Mouse (Mus musculus) cortical plate, adult 2 months (tissue): Measurements from ENCODE around the gene Mlip. TPM values are rescaled to one million over a fixed set of nuclear protein-coding genes. Genes with fewer than 3 reads are reported as not detected.
A peak's percentile ranks its signal among the peaks of the same experiment; 100 is the strongest.
"Not testable (repeated sequence)": the region's sequence is repeated elsewhere in the genome, so short reads cannot be mapped to it uniquely, and the experiment has no call there.

ENCODE experiments used
- H3K27ac ChIP-seq: fragments of 200-500 bp; 2 replicates; pipeline ENCODE4 v1.5.1; 2012; ENCODE audit warnings: low read length, control low read depth, inconsistent platforms; ENCODE audit not compliant: insufficient read depth
- H3K4me1 ChIP-seq: fragments of 200-500 bp; 2 replicates; pipeline ENCODE4 v1.6.1; 2011; ENCODE audit warnings: low read length; ENCODE audit not compliant: control insufficient read depth, insufficient read depth
- H3K4me3 ChIP-seq: fragments of 200-500 bp; 2 replicates; pipeline ENCODE4 v1.5.1; 2011; ENCODE audit warnings: mild to moderate bottlenecking, low read length, control low read depth; ENCODE audit not compliant: insufficient read depth
- CTCF ChIP-seq: fragments of 200-500 bp; IDR thresholded peaks from 2 replicates; pipeline ENCODE4 v1.5.1; 2011; ENCODE audit warnings: mild to moderate bottlenecking, control low read depth, low read length; ENCODE audit not compliant: insufficient read depth; ENCODE audit errors: extremely low read depth
- POLR2A ChIP-seq: fragments of 200-500 bp; IDR thresholded peaks from 2 replicates; pipeline ENCODE4 v1.6.1; 2011; ENCODE audit warnings: mild to moderate bottlenecking, low read length, control low read depth; ENCODE audit not compliant: insufficient read depth; ENCODE audit errors: extremely low read depth
- polyA plus RNA-seq: library from polyadenylated mRNA; depleted of rRNA; stranded (reverse); fragments of >200 nt; gene quantifications from 2 replicates; pipeline ENCODE4 v1.2.3, GENCODE M21; 2012

Gene Mlip
- polyA plus RNA-seq, 1 experiment, result 82.2 TPM

DNA sequence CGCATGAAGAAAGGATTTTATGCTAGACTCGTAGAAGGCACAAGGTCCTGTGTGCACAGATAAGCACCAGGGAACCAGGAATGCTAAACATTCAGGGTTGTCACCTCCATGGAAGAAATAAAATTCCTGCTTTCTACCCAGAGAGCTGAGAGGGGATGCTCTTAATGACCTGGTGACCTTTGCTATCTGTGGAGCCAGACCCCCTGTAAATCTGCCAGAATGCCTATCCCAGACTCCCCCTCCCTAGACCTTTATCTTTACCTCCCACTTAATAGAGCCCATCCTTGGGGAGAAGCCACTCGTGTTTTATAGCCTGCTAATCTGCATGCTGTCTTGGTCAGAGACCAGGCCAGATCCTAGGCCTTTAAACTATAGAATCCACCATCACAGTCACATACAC is 29.7 kb upstream of the Mlip start:
- TF ChIP-seq CTCF, result no peak
- TF ChIP-seq POLR2A, result no peak
- Histone ChIP-seq H3K4me3 (no peak overlapping the region), H3K27ac (no peak overlapping the region), H3K4me1 (no peaks in the 10 kb centered on the region)

DNA sequence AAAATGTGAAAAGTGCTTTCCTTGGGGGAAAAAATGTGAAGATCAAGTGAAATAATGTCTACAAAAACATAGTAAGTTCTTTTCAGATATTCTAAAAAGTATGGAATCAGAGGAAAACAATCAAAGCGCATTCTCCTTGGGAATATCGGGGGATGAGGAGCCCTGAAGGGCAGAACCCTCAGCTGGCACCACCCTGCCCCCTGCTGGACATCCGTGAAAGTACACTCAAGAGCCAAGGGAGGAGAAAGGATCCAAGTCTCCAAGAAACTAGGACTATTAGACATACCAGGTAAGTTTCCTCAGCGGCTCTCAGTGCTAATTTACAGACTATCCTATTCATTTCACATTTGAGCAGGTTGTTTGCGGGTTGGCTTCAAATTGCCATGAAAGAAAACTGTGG is 28.8 kb upstream of the Mlip start:
- Histone ChIP-seq H3K4me1 (no peaks in the 10 kb centered on the region), H3K27ac (no peak overlapping the region), H3K4me3 (no peak overlapping the region)
- TF ChIP-seq POLR2A (no peak), CTCF (peak; percentile 83)

DNA sequence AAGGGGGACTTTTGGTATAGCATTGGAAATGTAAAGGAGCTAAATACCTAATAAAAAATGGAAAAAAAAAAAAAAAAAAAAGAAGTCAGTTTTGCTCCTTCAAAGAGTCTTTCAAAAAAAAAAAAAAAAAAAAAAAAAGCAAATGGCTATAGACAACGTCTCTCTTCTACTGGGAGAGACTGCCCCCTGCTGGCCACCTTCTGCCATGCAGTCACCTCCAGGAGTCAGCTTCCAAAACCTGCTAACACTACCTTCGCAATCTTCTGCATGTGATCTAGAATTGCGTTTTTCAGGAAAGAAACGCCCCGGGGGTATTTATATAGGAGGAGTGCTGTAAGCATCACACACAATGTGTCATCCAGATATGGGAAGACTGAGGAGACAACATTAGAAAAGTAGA is 26.9 kb upstream of the Mlip start:
- H3K27ac ChIP-seq, result no peak overlapping the region
- no peaks in the 10 kb centered on the region for H3K4me1 ChIP-seq
- TF ChIP-seq POLR2A (no peak), CTCF (peak; percentile 75)
- H3K4me3 ChIP-seq, result no peak overlapping the region

DNA sequence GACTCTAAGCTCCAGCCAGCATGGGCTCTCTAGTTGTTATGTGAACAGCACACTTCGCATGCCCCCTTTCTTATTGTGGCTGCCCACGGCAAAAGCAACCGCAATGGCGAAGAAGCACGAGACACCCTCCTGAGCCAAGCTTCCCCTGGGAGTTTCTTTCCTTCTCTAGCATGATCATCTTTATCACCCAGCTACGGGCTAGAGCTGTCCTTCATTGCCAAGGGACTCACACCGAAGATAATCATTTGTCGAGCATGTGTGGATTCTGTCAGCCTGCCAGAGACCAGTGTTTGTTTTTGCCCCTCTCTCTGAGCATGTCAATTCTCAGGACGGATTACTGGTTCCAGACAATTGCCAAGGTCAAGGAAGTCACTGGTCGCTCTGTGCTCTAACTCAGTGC is 24.9 kb upstream of the Mlip start:
- Histone ChIP-seq H3K4me3 (no peak overlapping the region), H3K4me1 (no peaks in the 10 kb centered on the region), H3K27ac (no peak overlapping the region)
- TF ChIP-seq CTCF (no peak), POLR2A (no peak)

DNA sequence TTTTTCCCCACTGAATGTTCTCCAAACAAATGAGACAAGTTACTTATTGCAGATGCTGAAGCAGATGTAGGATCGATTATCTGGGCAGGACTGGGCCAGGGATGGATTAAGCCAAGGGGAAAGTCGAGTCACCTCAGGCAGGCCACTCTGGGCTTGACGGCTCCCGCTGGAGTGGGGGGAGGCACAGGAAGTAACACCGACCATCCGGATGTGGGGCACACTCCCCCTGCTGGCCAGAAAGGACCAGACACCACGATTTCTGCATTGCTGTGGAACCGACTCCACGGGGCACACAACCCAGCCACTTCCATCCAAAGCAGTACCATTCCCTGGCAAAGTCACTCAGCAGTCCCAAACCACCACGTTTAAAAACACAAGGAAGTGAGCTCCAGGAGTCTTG is 24.3 kb upstream of the Mlip start:
- no peak overlapping the region for H3K27ac ChIP-seq
- TF ChIP-seq CTCF (0 out of 2 replicates have a peak, but pooled peaks have one; percentile 29), POLR2A (no peak)
- no peaks in the 10 kb centered on the region for H3K4me1 ChIP-seq
- H3K4me3 ChIP-seq, result no peak overlapping the region

DNA sequence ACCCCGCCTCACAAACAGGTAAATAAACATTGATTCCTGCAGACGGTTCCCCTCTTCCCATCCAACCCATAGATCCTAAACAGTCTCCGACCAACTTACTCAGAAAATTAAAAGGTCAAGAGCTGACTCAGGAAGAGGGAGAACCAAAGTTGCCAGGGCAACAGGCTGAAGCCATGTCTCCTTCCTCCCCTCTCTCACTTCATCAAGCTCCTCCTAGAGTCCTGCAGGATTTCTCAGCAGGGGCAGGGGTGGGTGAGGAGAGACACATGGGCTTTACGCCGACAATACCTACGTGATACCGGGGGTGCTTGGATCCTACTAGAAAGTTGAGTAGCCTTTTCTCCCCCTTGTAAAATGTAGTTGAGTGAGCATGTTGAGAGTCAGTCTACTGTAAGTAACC is 23.8 kb upstream of the Mlip start:
- no peak for TF ChIP-seq POLR2A
- no peak for TF ChIP-seq CTCF
- no peak overlapping the region for H3K4me3 ChIP-seq
- no peak overlapping the region for H3K27ac ChIP-seq
- H3K4me1 ChIP-seq, result no peaks in the 10 kb centered on the region

DNA sequence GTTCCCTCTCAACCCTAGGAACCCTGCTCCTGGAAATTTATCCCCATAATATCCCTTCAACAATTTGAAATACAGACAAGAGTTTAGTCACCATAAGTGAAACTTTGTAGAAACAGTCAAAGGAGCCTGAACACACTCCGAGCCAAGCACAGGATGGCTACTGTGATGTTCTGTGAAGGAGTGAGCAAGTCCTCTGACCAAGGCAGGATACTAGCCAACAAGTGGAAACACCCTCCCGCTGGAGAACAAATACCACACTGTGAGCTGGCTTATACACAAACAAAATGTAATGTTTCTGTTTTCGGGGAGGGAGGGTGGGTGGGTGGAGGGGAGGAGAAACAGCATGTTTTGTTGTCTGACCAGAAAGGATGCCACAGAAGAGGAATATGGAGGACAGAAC is 17.9 kb upstream of the Mlip start:
- Histone ChIP-seq H3K4me3 (no peak overlapping the region), H3K4me1 (no peaks in the 10 kb centered on the region), H3K27ac (no peak overlapping the region)
- TF ChIP-seq CTCF, result no peak
- TF ChIP-seq POLR2A, result no peak

DNA sequence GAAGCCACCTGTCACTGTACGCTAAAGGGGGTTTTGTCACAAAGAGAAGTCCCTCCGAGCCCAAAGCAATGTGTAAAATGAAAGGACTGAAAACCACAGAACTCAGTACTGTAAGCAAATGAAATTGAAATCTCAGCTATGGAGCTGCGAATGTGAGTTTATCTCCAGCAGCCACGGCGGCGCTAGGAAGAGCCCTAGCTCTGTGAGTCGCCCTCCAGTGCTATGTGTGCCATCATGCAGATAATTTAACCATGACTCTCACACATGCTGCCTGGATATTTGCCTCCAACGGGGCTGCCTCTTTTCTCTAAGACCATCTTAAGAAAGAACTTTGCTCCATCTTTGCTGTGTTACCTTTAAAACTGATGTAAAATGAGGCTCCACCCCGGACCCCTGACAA is 16.5 kb upstream of the Mlip start:
- no peaks in the 10 kb centered on the region for H3K4me1 ChIP-seq
- H3K4me3 ChIP-seq, result no peak overlapping the region
- TF ChIP-seq POLR2A, result no peak
- 0 out of 2 replicates have a peak, but pooled peaks have one; percentile 1 for TF ChIP-seq CTCF
- H3K27ac ChIP-seq, result no peak overlapping the region

DNA sequence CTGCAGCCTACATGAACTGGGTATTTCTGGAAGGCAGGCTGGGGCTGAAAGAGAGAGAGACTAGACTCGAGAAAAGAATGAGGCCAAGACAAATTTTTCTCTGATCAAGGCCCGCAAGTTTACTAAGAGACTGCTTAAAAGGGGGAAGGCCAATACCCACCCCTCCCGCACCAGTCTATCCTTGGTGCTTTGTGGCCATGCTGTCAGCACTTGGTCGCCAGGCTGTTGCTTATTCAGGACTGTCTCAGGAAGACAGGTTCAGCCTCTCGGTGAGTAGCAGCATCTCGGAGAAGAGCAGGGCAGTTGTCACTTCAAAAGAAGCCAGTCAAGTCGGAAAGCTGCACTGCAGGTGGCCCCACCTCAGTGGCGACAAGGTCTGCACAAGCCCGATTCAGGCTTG is 11.9 kb upstream of the Mlip start:
- not testable (repeated sequence) for H3K4me1 ChIP-seq, H3K4me3 ChIP-seq, H3K27ac ChIP-seq

DNA sequence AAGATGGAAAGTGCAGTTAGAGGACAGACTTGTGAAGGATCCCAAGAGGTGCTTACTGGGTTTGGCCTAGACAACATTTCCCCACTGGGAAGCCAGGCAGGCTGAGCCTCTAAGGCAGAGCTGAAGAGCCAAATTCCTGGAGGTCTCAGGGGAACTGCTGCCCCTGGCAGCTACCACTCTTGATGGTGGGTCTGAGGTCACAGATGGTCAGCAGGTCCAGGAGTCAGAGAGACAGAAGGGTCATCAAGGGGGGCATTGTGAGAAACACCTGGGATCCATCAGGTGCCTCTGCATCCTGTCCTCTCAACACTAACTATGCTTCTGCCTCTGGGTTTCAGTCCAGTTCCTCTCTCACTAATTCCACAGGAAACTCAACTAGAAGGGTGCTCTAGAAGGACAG is 10.1 kb upstream of the Mlip start:
- TF ChIP-seq POLR2A (no peak), CTCF (no peak)

DNA sequence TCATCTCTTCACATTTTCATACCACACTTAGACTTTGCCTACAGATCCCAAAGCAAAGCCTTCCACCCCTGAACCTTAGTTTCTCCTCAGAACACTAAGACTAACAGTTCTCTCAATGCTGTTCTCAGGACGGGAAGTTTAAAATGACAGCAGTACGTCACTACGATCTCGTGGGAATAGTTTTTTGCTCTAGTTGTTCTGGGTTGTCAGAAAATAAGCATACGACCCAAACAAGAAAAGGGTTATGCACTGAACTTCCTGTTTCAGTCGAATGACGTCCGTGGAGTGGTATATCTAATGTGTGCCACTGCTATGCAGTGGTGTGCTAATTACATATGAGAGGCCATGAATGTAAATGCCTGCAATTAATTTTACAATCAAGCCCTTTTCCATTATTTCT is 7.9 kb upstream of the Mlip start:
- no peak overlapping the region for H3K4me3 ChIP-seq
- no peak overlapping the region for H3K27ac ChIP-seq
- no peaks in the 10 kb centered on the region for H3K4me1 ChIP-seq
- no peak for TF ChIP-seq POLR2A
- no peak for TF ChIP-seq CTCF

More for the DNA sequence above, 10.1 kb upstream of the Mlip start:
- Histone ChIP-seq H3K4me1 (no peaks in the 10 kb centered on the region), H3K4me3 (no peak overlapping the region), H3K27ac (no peak overlapping the region)
